Mouse (Mus musculus): ENCODE measurements around the gene Ryr1.
"Not testable (repeated sequence)": the region's sequence is repeated elsewhere in the genome, so short reads cannot be mapped to it uniquely, and the experiment has no call there.

Gene Ryr1

DNA sequence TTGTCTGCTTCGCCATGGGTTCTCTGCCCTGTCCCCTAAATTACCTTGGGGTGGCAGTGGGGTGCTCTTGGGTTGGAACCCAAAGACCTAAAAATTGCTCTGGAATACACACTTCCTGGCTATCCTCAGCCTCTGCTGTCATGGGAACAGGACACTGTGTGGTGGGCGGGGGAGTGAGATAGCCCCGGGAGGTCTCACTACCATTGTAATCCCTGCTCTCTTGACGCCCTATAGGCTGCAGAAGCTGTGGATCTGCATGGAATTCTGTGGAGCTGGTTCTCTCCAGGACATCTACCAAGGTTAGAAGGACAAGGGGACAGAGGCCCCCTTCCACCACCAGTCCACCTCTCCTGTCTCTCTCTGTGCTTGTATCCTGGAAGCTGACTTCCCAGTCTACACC is 141.1 kb downstream of the Ryr1 start:
- DNase-seq, result no peak

DNA sequence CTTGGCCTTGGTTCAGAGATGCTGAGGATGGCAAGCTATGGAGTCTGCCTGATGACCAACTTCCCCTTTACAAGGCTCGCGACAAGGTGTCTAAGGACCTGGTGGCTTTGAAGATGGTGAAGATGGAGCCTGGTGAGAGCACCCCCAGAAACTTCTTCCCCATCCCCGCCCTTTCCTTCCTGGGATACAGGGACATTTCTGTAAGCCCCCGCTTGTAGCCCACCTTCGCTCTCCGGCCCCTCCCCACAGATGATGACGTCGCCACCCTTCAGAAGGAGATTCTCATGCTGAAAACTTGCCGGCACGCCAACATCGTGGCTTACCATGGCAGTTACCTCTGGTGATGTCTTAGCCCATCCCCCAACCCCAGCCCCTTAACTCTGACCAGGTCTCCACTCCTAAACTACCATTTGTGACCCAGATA is 141.8 kb downstream of the Ryr1 start:
- no peak for DNase-seq

DNA sequence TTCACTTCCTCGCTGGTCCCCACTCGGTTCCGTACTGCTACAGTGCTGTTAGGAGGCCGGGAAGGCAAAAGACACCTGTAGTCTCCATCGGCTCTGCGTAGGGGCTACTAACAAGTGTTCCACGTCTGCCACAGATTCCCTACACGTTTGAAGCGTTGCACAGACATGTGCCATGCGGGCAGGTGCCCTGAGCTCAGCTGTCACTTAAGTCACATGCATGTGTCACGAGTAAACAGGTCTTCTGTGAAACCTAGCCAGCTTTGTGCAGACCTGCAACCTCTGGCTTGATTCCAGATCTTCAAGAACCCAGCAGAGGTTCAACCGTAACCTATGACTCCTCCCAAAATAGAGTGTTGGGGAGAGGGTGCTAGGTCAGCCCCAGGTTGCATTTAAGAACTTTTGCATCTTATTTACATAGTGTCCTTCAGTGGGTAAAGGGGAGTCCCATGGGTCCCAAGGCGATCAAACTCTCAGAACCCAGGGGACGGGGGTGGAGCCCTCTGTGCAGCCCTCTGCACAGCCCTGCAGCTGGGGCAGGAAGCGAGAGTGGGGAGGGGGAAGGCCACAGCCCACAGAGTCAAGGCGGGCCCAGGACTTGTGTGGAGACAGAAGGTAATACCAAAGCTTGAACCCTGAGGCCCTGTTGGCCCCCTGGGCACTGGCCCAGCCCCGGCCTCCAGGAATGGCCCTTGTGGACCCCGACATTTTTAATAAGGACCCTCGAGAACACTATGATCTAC is 142.5 kb downstream of the Ryr1 start:
- DNase-seq, result peak; percentile 56

DNA sequence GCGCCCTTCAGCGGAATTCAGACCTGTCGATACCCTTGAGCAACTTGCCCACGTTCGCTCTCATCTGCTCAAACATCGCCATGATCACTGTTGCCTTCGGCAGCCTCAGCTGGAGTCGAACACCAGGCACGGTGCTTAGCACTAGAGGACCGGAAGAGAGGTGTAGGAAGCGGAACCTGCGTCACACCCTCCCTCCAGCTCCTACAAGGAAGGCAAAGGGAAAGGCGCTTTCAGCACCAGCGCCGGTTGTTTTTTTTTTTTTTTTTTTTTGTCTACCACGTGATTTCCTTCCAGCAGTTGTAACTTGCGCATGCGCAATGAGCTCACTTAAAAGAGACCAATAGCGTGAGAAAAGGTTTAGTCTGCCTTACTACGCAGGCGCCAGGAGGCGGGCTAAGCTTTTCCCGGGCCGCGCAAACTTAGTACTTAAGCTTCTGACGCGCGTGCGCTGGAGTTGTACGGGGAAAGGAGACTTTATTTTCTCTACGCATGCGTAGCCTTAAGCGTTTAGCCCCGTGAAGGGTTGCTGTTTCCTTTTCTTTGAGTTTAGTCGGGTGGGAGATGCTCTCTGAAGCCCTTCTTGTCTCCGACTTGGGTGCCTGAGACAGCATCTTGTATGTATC is 143.2 kb downstream of the Ryr1 start, which contains the start of the genes Eif3k and Map4k1:
TSS of gene Eif3k (minus strand) at position 214 of the 623 bp plus-strand sequence.
TSS of gene Map4k1 (plus strand) at position 400 of the 623 bp plus-strand sequence.
- DNase-seq, result peak; percentile 99

DNA sequence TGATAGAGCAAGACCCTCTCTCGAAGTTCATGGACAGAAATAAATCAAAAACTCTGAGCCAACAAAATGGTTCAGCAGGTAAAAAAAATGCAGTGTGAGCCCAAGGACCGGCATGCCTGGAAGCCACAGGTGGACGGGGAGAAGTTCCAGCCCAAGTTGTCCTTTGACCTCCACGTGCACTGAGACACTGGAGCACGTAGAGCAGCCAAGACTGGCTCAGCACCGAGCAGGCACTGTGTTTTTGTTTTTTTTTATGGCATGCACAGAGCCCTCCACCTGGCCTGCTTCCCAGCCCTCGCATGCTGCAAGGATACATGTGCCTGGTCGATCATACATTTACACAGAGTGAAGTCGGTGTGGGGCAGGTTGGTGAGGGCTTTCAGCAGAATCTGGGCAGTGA is 147.4 kb downstream of the Ryr1 start:
- peak; percentile 60 for DNase-seq

DNA sequence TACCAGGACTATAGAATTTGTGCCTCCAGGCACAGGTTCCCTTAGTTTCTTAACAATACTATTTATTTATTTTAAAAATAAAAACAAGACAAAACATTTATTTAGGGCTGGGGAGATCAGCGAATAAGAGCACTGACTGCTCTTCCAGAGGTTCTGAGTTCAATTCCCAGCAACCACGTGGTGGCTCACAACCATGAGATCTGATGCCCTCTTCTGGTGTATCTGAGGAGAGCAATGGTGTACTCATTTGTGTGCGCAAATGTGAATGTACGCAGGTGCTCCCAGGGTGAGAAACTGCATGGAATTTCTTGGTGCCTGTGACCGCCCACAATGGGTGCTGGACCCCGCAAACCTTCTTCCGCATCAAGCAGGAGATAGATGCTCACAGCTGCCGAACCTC is 152.0 kb downstream of the Ryr1 start:
- DNase-seq, result peak; percentile 33

DNA sequence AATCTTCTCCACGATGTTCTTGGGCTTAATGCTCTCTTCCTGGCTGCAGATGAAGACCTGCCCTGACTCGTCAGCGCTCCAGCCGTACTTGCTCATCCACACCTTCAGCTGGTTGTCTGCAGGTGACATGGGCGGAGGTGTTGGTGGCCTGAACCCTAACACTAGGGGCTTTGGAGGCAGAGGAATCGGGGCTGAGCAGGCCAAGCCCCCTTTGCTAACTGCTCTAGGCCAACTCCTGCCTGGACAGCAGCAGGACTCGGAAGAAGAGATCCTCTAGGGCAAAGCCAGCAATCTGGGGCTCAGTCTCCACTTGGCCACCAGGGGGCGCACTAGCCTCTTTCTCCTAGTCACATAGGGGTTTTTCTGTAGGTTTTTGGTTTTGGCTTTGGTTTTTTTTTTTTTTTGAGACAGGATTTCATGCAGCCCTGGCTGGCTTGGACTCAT is 152.4 kb downstream of the Ryr1 start:
- DNase-seq, result peak; percentile 92

DNA sequence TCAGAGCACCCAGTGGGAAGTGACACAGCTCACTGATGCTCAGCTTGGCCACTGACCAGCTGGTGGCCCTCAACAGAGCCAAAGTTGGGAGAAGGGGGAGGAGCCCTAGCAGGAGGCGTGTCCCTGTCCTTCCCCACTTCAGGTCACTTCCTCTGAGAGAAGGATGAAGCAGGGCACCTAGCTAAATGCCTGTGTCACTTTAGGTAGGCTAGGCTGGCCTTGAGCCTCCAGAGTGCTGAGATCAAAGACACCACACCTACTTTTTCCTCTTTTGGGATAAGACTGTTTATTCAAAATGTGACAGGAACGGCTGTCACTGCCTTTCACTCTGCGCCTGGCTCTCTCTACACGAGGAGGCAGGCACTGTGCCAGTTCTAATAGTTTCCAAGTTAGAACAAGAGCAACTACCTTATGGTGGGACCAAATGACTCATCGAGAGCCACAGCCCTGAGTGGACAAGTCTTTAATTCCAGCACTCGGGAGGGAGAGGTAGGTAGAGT is 153.2 kb downstream of the Ryr1 start:
- DNase-seq, result peak; percentile 53

DNA sequence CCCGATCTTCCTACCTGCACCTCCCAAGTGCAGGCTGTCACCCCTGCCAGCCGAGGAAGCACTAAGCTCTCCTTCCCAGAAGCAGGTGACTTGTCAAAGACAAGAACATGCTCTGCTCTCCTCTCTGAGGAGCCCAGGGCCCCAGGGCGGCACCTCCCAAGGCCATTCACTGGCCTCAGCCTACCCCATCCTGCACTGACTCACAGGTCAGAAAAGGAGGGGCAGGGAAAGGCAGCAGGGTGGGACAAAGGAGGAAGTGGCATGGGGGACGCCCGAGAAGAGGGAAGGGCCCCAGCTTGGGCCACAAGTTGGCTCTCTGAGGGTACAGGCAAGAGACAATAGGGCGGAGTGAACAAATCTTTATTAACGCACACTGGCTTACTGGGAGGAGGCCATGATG is 153.9 kb downstream of the Ryr1 start:
- DNase-seq, result no peak

DNA sequence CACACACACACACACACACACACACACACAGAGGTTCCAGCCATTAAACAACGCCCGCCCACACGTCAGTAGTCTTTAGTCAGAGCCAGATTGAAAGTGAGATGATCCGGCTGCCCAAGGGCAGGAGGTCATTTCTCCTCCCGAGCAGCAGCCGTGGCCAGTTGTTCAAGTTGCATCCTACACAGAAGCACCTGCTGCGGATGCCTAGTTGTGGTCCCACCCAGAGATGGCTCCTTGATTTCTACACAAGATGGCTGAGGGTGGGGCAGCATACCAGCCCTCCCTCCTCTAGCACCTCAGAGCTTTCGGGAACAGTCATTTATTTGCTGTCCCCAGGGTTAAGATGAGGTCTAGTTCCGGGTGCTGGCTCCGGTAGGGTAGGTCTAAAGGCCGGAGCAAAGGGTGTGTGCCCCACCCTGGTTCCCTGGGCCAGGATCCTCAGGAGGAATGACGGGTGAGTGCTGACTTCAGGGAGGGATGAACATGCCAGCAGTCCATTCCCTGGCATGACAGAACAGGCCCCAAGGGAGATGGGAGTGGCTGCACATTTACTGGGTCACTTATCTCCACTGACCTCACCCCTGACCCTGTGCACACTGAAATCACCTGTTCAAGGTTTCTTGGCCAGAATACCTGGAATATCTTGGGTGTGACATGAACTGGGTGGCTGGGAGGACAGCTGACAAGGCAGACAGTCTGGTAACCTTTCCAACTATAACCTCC is 155.1 kb downstream of the Ryr1 start:
- DNase-seq, result peak; percentile 70

DNA sequence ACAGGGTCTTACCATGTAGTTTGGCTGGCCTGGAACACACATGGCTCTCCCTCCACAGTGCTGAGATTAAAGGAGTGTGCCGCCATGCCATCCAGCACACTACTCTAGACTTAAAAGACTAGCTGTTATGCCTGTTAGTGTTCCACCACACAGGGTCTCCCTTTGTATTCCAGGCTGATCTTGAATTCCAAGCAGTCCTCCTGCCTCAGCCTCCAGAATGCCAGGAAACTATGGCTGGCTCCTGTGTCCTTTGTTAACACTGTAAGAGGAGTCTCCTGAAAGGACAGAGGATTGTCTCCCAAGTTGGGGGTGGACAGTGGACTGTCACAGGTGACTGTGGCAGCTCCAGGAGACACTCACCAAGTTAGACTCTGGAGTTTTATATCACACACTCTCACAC is 155.7 kb downstream of the Ryr1 start:
- DNase-seq, result no peak

DNA sequence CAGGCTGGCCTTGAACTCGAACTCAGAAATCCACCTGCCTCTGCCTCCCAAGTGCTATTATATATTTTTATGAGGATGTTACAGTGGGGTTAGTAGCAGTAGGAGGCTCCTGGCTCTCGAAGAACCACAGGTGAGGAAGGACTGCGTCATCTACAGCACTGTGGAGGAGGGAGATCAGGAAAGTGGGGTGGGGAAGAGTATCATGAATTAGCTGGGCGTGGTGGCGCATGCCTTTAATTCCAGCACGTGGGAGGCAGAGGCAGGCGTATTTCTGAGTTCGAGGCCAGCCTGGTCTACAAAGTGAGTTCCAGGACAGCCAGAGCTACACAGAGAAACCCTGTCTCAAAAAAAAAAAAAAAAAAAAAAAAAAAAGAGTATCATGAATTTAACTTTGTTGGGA is 156.9 kb downstream of the Ryr1 start:
- DNase-seq, result not testable (repeated sequence)

DNA sequence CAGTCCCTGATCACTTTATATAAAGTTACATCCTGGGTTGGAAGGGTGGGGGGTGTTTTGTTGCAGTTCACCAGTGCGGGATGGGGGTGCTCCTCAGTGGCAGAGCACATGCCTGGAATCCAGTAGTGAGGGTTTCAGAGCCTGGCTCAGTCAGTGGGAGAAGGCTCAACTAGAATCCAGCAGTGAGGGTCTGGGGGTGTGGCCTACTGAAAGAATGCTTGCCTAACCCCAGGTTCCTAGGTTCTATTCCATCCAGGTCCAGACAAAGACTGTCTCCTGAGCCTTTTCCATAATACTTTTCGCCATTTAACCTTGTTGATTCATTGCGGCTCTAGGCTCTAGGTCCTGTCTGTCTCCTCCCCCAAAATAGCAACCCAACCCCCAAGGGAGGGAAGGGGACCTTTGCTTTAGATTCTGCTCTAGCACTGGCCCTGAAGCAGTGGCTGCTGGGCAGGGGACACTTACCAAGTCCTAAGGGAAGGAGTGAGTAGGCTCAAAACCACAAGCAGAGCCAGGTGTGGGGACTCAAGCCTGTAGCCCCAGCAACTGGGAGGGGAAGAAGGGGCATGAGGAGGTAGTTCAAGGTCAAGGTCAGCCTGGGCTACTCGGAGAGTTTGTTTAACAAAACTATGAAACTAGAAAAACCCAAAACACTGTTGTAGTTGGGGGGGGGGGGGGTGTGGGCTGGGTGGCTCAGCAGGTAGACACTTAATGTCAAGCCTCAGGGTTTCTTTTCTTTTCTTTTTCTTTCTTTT is 158.1 kb downstream of the Ryr1 start:
- no peak for DNase-seq

DNA sequence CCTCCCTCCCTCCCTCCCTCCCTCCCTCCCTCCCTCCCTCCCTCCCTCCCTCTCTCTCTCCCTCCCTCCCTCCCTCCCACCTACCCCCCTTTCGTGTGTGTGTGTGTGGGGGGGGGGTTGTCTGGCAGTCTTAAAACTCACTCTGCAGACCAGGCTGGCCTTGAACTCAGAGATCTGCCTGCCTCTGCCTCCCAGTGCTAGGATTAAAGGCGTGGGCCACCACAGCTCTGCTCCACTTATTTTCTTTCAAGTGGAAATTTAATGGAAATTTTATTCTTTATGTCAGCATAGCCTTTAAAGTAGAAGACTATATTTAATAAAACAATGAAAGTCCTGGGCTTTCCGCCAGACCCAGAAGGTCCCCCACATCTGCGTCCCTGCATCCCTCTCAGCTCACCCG is 158.8 kb downstream of the Ryr1 start:
- DNase-seq, result no peak

DNA sequence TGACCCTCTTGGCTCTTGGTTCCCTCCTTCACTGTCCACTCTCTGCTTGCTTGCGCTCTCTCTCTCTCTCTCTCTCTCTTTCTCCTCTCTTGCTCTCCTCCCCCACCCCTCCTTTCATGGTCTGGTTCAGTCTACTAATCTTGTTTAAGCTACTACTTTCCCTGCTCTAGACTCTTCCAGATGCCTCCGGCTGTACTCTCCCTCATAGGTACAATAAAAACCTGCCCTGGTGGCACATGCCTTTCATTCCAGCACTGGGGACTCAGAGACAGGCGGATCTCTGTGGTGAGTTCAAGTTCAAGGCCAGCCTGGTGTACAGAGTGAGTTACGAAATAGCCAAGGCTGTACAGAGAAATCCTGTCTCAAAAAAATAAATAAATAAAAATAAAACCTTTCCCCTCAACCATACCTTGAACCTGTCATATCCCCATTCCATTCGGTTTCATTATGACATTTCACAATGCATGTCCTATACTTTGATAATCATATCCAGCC is 159.6 kb downstream of the Ryr1 start:
- DNase-seq, result no peak

DNA sequence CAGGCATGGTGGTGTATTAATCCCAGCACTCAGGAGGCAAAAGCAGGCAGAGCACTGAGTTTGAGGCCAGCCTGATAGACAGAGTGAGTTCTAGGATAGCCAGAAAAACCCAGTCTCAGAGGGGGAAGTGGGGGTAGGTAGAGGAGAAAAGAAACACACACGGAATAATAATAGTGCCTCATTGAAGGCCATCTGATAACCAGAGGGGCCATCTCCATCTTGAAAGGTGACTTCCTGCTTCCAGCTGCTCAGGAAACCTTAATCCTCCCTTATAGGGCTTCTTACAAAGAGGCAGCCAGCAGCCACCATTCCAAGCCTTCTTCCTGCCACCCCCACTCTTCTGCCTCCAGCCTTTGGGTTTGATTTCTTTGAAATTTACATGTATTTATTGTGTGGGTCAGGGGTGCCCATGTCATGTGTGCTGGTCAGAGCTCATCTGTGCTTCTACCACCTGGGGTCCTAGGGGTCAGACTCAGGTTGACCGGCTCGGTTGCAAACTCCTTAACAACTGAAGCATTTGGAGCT is 161.5 kb downstream of the Ryr1 start:
- no peak for DNase-seq

DNA sequence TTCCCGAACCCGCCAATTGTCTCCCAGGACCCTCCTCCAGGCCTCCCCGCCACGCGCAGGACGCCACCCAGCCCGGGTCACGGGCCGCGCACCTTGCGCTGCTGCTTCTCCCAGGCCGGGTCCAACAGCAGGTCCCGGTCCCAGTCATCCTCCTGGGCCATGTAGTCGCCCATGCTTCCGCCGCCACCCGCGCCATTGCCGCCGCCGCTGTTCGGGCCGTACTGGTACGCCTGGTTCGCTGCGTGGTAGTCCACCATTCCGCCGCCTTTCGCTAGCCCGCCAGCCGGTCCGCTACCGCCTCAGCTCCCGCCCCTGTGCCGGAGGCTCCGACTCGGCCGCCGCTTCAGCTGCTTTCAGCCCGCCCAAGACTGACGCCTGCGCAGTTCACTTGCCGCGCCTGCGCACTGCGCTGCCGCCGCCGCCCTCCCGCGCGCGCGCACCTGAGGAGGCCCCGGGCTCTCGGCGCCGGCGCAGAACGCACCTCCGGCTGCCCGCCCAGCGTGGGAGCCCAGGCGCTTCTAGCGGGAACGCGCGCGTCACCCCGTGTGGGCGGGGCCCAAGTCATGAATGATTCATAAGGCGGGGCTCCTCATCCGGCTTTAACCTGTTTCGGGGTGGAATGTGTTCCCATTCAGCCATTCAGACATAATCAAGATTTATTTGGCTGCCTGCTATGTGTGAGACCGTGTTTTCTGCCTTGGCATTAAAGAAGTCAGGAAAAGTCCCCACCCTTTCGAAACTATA is 162.9 kb downstream of the Ryr1 start, which contains the start of gene Actn4:
TSS of gene Actn4 (minus strand) at position 414 of the 744 bp plus-strand sequence.
- DNase-seq, result peak; percentile 100

DNA sequence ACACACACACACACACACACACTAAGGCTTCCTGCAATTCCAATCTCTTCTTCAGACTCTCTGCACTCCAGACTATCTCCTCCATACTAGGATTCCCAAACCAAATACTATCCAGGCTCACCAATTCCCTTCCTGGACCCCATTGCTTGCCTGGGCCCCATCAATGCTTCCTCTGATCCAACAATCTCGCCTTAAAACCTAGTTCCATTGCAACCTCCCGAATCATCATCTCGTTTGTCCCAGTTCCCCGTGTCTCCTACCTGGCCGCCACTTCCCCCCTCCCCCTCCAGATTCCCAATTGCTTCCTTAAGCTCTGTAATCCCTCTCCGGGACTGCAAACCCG is 163.4 kb downstream of the Ryr1 start:
- no peak for DNase-seq

DNA sequence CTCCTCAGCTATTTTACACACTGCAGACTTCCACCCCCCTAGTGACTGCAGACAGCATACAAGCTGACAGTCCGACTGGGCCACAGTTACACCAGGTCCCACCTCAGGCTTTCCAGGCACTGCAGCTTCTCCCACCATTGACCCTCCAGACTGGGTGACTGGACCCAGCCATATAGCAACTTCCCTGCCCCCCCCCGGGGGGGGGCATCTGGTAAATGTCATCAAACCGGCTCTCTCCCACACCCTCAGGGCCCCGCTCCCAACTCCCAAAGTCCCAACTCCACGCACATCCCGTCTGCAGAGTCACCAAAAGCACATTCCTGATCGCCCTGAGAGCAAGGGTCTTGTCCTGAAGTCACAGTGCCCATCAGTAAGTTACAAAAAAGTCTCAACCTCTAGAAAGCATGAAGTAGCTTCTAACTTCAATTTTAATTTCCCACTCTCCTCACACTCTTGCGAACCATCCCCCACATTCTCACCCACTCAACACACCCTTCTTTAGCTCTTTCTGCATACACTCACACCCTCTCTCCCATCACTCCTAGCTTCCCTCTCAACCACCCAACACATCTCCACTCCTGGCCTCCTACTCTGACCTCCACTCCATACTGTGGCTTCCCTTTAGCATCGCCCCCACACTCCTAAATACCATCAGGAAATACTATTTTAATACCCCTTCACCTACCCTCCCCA is 164.5 kb downstream of the Ryr1 start:
- peak; percentile 59 for DNase-seq

DNA sequence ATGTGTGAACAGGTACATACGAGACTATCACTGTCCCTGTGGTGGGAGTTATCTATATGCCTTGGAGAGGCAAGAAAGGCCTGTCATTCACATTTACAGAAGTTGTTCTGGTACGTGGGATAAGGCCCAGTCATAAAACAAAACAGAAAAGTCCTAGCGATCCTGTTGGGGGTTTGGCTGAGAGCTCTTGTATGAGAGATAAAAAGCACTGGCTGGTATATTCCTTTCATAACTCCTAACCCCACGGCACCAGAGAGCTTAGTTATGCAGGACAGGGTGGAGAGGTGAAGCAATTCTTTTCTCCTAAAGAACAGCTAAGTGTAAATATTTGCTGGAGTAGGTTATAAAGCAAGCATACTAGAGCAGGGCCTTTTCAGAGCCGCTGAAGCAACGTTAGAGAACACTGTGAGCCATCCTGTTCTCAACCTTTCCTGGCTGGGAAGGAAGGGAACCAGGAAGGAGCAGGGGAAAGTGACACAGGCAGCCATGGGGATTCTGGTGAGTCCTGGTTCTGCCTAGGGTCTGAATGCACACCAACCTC is 165.4 kb downstream of the Ryr1 start:
- no peak for DNase-seq

DNA sequence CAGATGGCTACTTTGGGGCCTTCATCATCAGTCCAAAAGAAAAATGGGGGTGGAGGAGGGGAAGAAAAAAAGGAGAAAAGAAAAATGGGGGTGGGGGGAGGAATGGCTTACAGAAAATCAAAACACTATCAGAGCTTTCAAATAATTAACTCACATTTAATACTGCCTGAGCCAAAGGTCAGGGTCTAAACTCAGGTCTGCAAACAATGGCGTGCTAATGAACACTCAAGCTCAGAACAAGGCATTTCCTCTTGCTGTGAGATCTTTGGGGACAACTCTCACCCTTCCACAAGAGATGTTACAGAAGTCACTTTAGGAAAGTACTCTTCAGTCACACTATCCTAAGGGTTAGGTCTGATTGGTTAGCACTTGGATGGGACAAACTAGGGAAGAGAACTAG is 166.2 kb downstream of the Ryr1 start:
- DNase-seq, result no peak
